Mouse (Mus musculus): ENCODE data around the gene Prkce. TPM values are rescaled to one million over a fixed set of nuclear protein-coding genes. Genes with fewer than 3 reads are reported as not detected.
A peak's percentile ranks its signal among the peaks of the same experiment; 100 is the strongest.

Prkce gene
- polyA plus RNA-seq, 1 experiment from 2014 or later, result 2.0 TPM

GRCm38 (mm10) chr17:86676336-86676735 lies 508.8 kb downstream of the Prkce start:
- H3K4me1 ChIP-seq (ENCODE audit: insufficient read depth), result no peaks in the 10 kb centered on the region
- no peak for TF ChIP-seq EP300 (IDR thresholded peaks at IDR 0.05; ENCODE audit: low read depth)
- TF ChIP-seq CTCF (IDR thresholded peaks at IDR 0.05; ENCODE audit: low read depth), result no peak
- no peak overlapping the region for H3K4me3 ChIP-seq (ENCODE audit: low read depth, low read length)
- H3K36me3 ChIP-seq (replicated peaks; ENCODE audit: insufficient read depth, low read length), result no peaks in the 10 kb centered on the region
- no peaks in the 10 kb centered on the region for H3K27me3 ChIP-seq (ENCODE audit: insufficient read depth, low read length)
- H3K9me3 ChIP-seq (ENCODE audit: low read length), result no peaks in the 10 kb centered on the region
- ATAC-seq, result no peak
- H3K9ac ChIP-seq (replicated peaks), result no peak overlapping the region
- 60% methylated on average over 5 of the region's 5 CpGs for WGBS (ENCODE audit: insufficient replicate concordance)
- no peak for DNase-seq
- H3K27ac ChIP-seq (ENCODE audit: low read depth), result no peak overlapping the region
- H3K4me2 ChIP-seq (ENCODE audit: low read depth, low read length), result no peak overlapping the region

DNA sequence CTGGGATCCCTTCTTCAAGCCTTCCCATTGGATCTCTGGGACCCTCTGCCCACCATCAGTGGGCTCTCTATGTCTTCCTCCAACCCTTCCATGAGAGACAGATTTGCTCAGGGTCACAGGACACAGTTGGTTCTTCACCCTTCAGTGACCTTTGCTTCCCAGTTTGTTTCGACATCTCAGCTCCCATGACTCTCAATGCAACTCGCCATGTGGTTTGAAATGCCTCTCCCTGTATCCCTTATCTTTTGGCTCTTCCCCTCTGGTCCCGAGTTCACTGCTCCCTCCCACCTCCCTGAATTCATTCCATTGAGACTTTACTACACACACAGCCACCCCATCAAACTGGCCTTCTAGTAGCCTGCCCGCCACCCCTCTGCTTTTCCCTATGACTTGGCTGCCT lies 509.3 kb downstream of the Prkce start:
- H3K4me2 ChIP-seq (ENCODE audit: low read depth, low read length), result no peak overlapping the region
- H3K9me3 ChIP-seq (ENCODE audit: low read length), result no peaks in the 10 kb centered on the region
- ATAC-seq (0 out of 2 replicates have a peak, but pooled peaks have one; percentile 43), DNase-seq (no peak)
- no peaks in the 10 kb centered on the region for H3K4me1 ChIP-seq (ENCODE audit: insufficient read depth)
- TF ChIP-seq EP300 (IDR thresholded peaks at IDR 0.05; ENCODE audit: low read depth) (no peak), CTCF (IDR thresholded peaks at IDR 0.05; ENCODE audit: low read depth) (no peak)
- H3K27ac ChIP-seq (ENCODE audit: low read depth), result no peak overlapping the region
- 50% methylated on average over 4 of the region's 4 CpGs for WGBS (ENCODE audit: insufficient replicate concordance)
- no peaks in the 10 kb centered on the region for H3K36me3 ChIP-seq (replicated peaks; ENCODE audit: insufficient read depth, low read length)
- no peak overlapping the region for H3K4me3 ChIP-seq (ENCODE audit: low read depth, low read length)
- no peaks in the 10 kb centered on the region for H3K27me3 ChIP-seq (ENCODE audit: insufficient read depth, low read length)
- H3K9ac ChIP-seq (replicated peaks), result no peak overlapping the region

DNA sequence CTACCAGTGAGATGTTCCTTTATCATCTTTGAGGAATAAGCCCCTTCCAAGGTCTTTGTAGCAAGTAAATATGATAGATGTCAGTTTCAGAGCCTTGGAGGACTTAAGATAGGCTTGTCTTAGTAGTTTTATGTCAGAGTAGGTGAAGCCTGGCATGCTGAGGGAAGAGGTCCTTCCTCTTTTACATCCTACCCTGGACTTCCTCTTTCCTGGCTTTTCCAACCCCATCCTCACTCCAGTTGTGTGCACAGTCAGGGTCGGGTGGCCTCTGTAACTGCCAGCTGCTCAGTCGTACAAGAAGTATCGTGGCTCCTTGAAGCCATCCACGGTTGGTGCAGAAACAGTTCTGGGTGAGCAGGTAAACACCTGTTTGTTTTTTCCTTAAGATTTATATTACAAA lies 517.7 kb downstream of the Prkce start:
- Histone ChIP-seq H3K9ac (replicated peaks) (no peak overlapping the region), H3K27me3 (ENCODE audit: insufficient read depth, low read length) (no peaks in the 10 kb centered on the region), H3K27ac (ENCODE audit: low read depth) (no peak overlapping the region), H3K4me3 (ENCODE audit: low read depth, low read length) (no peak overlapping the region), H3K4me1 (ENCODE audit: insufficient read depth) (no peaks in the 10 kb centered on the region), H3K36me3 (replicated peaks; ENCODE audit: insufficient read depth, low read length) (no peaks in the 10 kb centered on the region), H3K9me3 (ENCODE audit: low read length) (no peaks in the 10 kb centered on the region), H3K4me2 (ENCODE audit: low read depth, low read length) (no peak overlapping the region)
- ATAC-seq (no peak), DNase-seq (no peak)
- WGBS (ENCODE audit: insufficient replicate concordance), result 59% methylated on average over 4 of the region's 4 CpGs
- TF ChIP-seq EP300 (IDR thresholded peaks at IDR 0.05; ENCODE audit: low read depth), result no peak
- TF ChIP-seq CTCF (IDR thresholded peaks at IDR 0.05; ENCODE audit: low read depth), result no peak

DNA sequence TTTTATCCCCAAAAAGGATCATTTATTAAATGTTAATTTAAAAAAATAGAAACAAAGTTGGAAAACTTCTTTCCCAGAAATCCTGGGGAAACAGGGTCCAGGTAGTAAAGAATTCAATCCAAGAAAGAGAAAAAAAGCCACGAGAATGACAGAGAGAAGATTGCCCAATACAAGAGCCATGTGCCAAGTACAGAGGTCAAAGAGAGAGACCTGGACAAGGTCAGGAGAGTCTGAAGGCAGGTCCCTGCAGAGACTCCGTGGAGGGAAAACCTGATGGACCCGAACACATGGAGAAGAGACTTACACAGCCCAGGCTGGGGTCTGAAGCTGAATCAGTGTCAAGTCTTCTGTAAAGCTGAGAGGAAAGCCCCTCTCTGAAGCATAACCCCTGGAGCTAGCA lies 519.4 kb downstream of the Prkce start:
- DNase-seq (no peak), ATAC-seq (no peak)
- no peaks in the 10 kb centered on the region for H3K27me3 ChIP-seq (ENCODE audit: insufficient read depth, low read length)
- H3K9ac ChIP-seq (replicated peaks), result no peak overlapping the region
- no peak overlapping the region for H3K4me2 ChIP-seq (ENCODE audit: low read depth, low read length)
- TF ChIP-seq CTCF (IDR thresholded peaks at IDR 0.05; ENCODE audit: low read depth) (no peak), EP300 (IDR thresholded peaks at IDR 0.05; ENCODE audit: low read depth) (no peak)
- no peaks in the 10 kb centered on the region for H3K4me1 ChIP-seq (ENCODE audit: insufficient read depth)
- no peak overlapping the region for H3K27ac ChIP-seq (ENCODE audit: low read depth)
- H3K36me3 ChIP-seq (replicated peaks; ENCODE audit: insufficient read depth, low read length), result no peaks in the 10 kb centered on the region
- H3K9me3 ChIP-seq (ENCODE audit: low read length), result no peaks in the 10 kb centered on the region
- no peak overlapping the region for H3K4me3 ChIP-seq (ENCODE audit: low read depth, low read length)
- WGBS (ENCODE audit: insufficient replicate concordance), result 65% methylated on average over 3 of the region's 3 CpGs

- no peaks in the 10 kb centered on the region for H3K4me1 ChIP-seq (ENCODE audit: insufficient read depth)
- H3K4me2 ChIP-seq (ENCODE audit: low read depth, low read length), result no peak overlapping the region
- no peak for DNase-seq
- 74% methylated on average over 2 of the region's 2 CpGs for WGBS (ENCODE audit: insufficient replicate concordance)
- TF ChIP-seq EP300 (IDR thresholded peaks at IDR 0.05; ENCODE audit: low read depth) (no peak), CTCF (IDR thresholded peaks at IDR 0.05; ENCODE audit: low read depth) (no peak)
- no peak overlapping the region for H3K9ac ChIP-seq (replicated peaks)
- ATAC-seq, result no peak
- no peaks in the 10 kb centered on the region for H3K36me3 ChIP-seq (replicated peaks; ENCODE audit: insufficient read depth, low read length)
- no peaks in the 10 kb centered on the region for H3K27me3 ChIP-seq (ENCODE audit: insufficient read depth, low read length)
- H3K9me3 ChIP-seq (ENCODE audit: low read length), result no peaks in the 10 kb centered on the region
- no peak overlapping the region for H3K27ac ChIP-seq (ENCODE audit: low read depth)
- H3K4me3 ChIP-seq (ENCODE audit: low read depth, low read length), result no peak overlapping the region
These were observed 523.3 kb downstream of the Prkce start for GRCm38 (mm10) chr17:86690871-86691390.

GRCm38 (mm10) chr17:86697751-86698150 lies 530.2 kb downstream of the Prkce start:
- Histone ChIP-seq H3K36me3 (replicated peaks; ENCODE audit: insufficient read depth, low read length) (no peaks in the 10 kb centered on the region), H3K27me3 (ENCODE audit: insufficient read depth, low read length) (no peaks in the 10 kb centered on the region), H3K4me3 (ENCODE audit: low read depth, low read length) (no peak overlapping the region), H3K4me2 (ENCODE audit: low read depth, low read length) (no peak overlapping the region), H3K4me1 (ENCODE audit: insufficient read depth) (no peaks in the 10 kb centered on the region), H3K9ac (replicated peaks) (no peak overlapping the region), H3K27ac (ENCODE audit: low read depth) (no peak overlapping the region), H3K9me3 (ENCODE audit: low read length) (no peaks in the 10 kb centered on the region)
- DNase-seq (no peak), ATAC-seq (no peak)
- WGBS (ENCODE audit: insufficient replicate concordance), result 69% methylated on average over 2 of the region's 2 CpGs
- TF ChIP-seq CTCF (IDR thresholded peaks at IDR 0.05; ENCODE audit: low read depth), result no peak
- TF ChIP-seq EP300 (IDR thresholded peaks at IDR 0.05; ENCODE audit: low read depth), result no peak

DNA sequence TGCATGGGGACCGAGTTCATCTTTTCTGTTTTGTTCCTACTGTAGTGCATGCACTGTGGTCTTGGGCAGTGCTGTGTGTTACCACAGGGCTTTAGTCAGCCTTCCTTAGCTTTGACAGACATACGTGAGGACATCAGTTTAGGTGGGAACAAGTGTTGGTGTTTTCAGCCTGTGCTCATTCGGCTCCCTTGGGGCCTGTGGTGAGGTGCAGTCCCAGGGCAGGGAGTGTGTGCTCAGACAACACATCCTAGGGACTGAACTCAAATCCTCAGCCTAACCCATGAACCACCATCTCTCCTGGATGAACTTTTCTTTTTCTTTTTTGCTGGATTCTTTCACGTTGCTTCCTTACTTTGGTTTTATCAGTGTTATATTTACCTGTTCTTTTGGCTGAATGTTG lies 535.8 kb downstream of the Prkce start:
- Histone ChIP-seq H3K4me2 (ENCODE audit: low read depth, low read length) (no peak overlapping the region), H3K4me1 (ENCODE audit: insufficient read depth) (no peaks in the 10 kb centered on the region), H3K27ac (ENCODE audit: low read depth) (no peak overlapping the region), H3K36me3 (replicated peaks; ENCODE audit: insufficient read depth, low read length) (no peaks in the 10 kb centered on the region), H3K4me3 (ENCODE audit: low read depth, low read length) (no peak overlapping the region), H3K9ac (replicated peaks) (no peak overlapping the region), H3K27me3 (ENCODE audit: insufficient read depth, low read length) (no peaks in the 10 kb centered on the region), H3K9me3 (ENCODE audit: low read length) (no peaks in the 10 kb centered on the region)
- ATAC-seq, result peak; percentile 27; the same call in 1 of the 2 replicates
- no peak for TF ChIP-seq CTCF (IDR thresholded peaks at IDR 0.05; ENCODE audit: low read depth)
- WGBS (ENCODE audit: insufficient replicate concordance), result 63% methylated on average over 4 of the region's 4 CpGs
- DNase-seq, result peak; percentile 22
